Mouse (Mus musculus): Measurements from ENCODE around the gene Lrrc75b. TPM values are rescaled to one million over a fixed set of nuclear protein-coding genes. Genes with fewer than 3 reads are reported as not detected.
A peak's percentile ranks its signal among the peaks of the same experiment; 100 is the strongest.
"Not testable (repeated sequence)": the region's sequence is repeated elsewhere in the genome, so short reads cannot be mapped to it uniquely, and the experiment has no call there.

Gene Lrrc75b
- total RNA-seq, 2 experiments from 2014 or later = 9.1 to 9.2 TPM

- no peak for DNase-seq (ENCODE audit: low spot score in 2 of 2)
- intact Hi-C loops (cut with DNase I) = no loop called here
These were observed 11.0 kb upstream of the Lrrc75b start for GRCm38 (mm10) chr10:75570981-75571657.

GRCm38 (mm10) chr10:75568851-75569250 is 8.7 kb upstream of the Lrrc75b start:
- DNase-seq (ENCODE audit: low spot score in 2 of 2) = no peak
- intact Hi-C loops (cut with DNase I) = no loop called here

GRCm38 (mm10) chr10:75568441-75568840 is 8.3 kb upstream of the Lrrc75b start:
- intact Hi-C loops (cut with DNase I) = no loop called here
- no peak for DNase-seq (ENCODE audit: low spot score in 2 of 2)

GRCm38 (mm10) chr10:75568029-75568428 is 7.9 kb upstream of the Lrrc75b start:
- intact Hi-C loops (cut with DNase I) = no loop called here
- no peak for DNase-seq (ENCODE audit: low spot score in 2 of 2)

- intact Hi-C loops (cut with DNase I); DNase-seq (ENCODE audit: low spot score in 2 of 2): not testable (repeated sequence)
These were observed 6.6 kb upstream of the Lrrc75b start for GRCm38 (mm10) chr10:75566765-75567164.

GRCm38 (mm10) chr10:75566321-75566720 is 6.2 kb upstream of the Lrrc75b start:
- intact Hi-C loops (cut with DNase I) = no loop called here
- no peak for DNase-seq (ENCODE audit: low spot score in 2 of 2)

GRCm38 (mm10) chr10:75565906-75566305 is 5.8 kb upstream of the Lrrc75b start:
- intact Hi-C loops (cut with DNase I) = no loop called here
- no peak for DNase-seq (ENCODE audit: low spot score in 2 of 2)

GRCm38 (mm10) chr10:75565436-75565835 is 5.3 kb upstream of the Lrrc75b start:
- intact Hi-C loops (cut with DNase I) = no loop called here
- no peak for DNase-seq (ENCODE audit: low spot score in 2 of 2)

GRCm38 (mm10) chr10:75564687-75565265 is 4.6 kb upstream of the Lrrc75b start:
- intact Hi-C loops (cut with DNase I) = no loop called here
- no peak for DNase-seq (ENCODE audit: low spot score in 2 of 2)

- no peak for DNase-seq (ENCODE audit: low spot score in 2 of 2)
- intact Hi-C loops (cut with DNase I) = no loop called here
These were observed 2.5 kb upstream of the Lrrc75b start for GRCm38 (mm10) chr10:75562596-75562995.

- intact Hi-C loops (cut with DNase I) = no loop called here
- DNase-seq (ENCODE audit: low spot score in 2 of 2) = no peak
These were observed 1.0 kb upstream of the Lrrc75b start, which contains the start of gene Ggt1 for GRCm38 (mm10) chr10:75561071-75561654. Gene Ggt1 (plus strand): TSS chr10:75561604.

- no peak for DNase-seq (ENCODE audit: low spot score in 2 of 2)
- intact Hi-C loops (cut with DNase I) = no loop called here
These were observed 394 bp upstream of the Lrrc75b start for GRCm38 (mm10) chr10:75560549-75560899.

- intact Hi-C loops (cut with DNase I) = no loop called here
- no peak for DNase-seq (ENCODE audit: low spot score in 2 of 2)
These were observed 972 bp downstream of the Lrrc75b start for GRCm38 (mm10) chr10:75559041-75559675.

GRCm38 (mm10) chr10:75558515-75558914 is 1.6 kb downstream of the Lrrc75b start:
- peak in 1 of 2 experiments; percentile 57 for DNase-seq (ENCODE audit: low spot score in 2 of 2)
- intact Hi-C loops (cut with DNase I) = no loop called here

- DNase-seq (ENCODE audit: low spot score in 2 of 2) = peak; percentile 59 to 82
- intact Hi-C loops (cut with DNase I) = loop anchor here (2.0 kb wide), 1 partner anchor 39 kb away; the partner anchor contains the start of genes Gucd1 and Snrpd3
These were observed 4.1 kb downstream of the Lrrc75b start for GRCm38 (mm10) chr10:75556026-75556425.

GRCm38 (mm10) chr10:75555557-75555956 is 4.6 kb downstream of the Lrrc75b start:
- intact Hi-C loops (cut with DNase I) = no loop called here
- no peak for DNase-seq (ENCODE audit: low spot score in 2 of 2)

- DNase-seq (ENCODE audit: low spot score in 2 of 2) = no peak
- intact Hi-C loops (cut with DNase I) = no loop called here
These were observed 6.0 kb downstream of the Lrrc75b start for GRCm38 (mm10) chr10:75554090-75554489.

GRCm38 (mm10) chr10:75552701-75553450 is 7.3 kb downstream of the Lrrc75b start:
- intact Hi-C loops (cut with DNase I) = no loop called here

GRCm38 (mm10) chr10:75552106-75552505 is 8.0 kb downstream of the Lrrc75b start:
- DNase-seq (ENCODE audit: low spot score in 2 of 2) = no peak
- intact Hi-C loops (cut with DNase I) = no loop called here

More at GRCm38 (mm10) chr10:75552701-75553450, 7.3 kb downstream of the Lrrc75b start:
- no peak for DNase-seq (ENCODE audit: low spot score in 2 of 2)

- no peak for DNase-seq (ENCODE audit: low spot score in 2 of 2)
- intact Hi-C loops (cut with DNase I) = no loop called here
These were observed 9.0 kb downstream of the Lrrc75b start for GRCm38 (mm10) chr10:75551175-75551574.
